Mouse (Mus musculus) lung, adult 18-20 months (tissue): Measurements from ENCODE around the gene Ncor2.

Source experiments
- DNase-seq, 2 experiments: peaks; one replicate each; pipeline ENCODE4 v3.0.0; 2022; ENCODE audit warnings: mixed read lengths in 2 of 2

Ncor2 gene

DNA sequence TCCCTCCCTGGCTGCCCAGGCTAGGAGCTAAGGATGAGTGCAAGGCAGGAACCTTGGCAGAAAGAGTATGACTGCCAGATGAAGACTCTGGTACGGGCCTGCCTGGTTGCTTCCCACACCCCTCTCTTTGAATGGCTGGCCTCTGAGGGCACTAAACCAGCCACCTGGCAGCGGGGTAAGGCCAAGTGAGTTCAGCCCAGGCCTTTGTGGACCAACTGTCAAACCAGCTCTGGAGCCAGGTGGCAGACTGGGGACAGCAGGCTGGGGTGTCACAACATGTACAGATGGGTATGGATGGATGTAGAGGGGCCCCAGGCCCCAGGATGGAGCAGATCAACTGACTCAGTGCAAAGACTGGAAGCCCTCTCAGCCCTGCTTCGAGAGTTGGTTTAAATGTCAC, 164.0 kb downstream of the Ncor2 start:
- no peak for DNase-seq

- peak; percentile 55 to 73 for DNase-seq
Measured at GRCm38 (mm10) chr5:125014497-125014896, 164.5 kb downstream of the Ncor2 start.

- DNase-seq, result no peak
Measured at GRCm38 (mm10) chr5:125011628-125012027, 167.4 kb downstream of the Ncor2 start.

DNA sequence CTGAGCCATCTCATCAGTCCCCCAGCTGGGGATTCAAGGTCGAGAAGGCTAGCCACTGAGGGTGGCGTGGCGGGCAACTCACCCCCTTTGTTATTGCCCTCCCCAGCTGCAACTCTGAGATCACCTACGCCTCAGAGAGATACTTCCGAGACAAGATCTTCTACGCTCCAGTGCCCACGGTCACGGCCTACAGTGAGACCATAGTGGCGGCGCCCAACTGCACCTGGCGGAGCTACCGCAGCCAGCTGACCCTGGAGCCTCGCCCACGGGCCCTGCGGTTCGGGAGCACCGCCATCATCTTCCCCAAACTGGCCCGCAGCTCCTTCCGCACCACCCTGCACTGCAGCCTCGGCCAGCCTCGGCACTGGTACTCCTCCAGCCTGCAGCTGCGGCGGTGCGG, 167.9 kb downstream of the Ncor2 start:
- no peak for DNase-seq

DNA sequence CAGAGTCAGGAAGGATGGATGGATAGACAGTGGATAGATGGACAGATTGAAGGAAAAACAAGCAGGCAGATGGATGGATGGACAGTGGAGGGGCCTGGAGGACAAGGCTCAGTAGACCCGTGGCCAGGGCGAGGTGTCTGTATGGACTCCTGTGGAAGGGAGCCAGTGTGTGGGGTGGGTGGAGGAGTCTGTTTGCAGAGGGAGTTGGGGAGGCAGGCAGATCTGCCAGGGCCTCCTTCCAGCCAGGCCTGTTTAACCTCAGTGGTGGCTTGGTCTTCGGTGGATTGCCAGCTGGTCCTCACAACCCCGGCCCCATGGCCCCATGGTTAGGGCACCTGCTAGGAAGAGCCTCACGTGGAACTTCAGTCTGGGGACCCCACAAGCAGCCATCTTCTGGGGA, 172.1 kb downstream of the Ncor2 start:
- DNase-seq, result no peak

GRCm38 (mm10) chr5:125005871-125006652, 173.0 kb downstream of the Ncor2 start:
- no peak for DNase-seq

GRCm38 (mm10) chr5:125003873-125004255, 175.2 kb downstream of the Ncor2 start:
- no peak for DNase-seq

GRCm38 (mm10) chr5:125002969-125003872, 175.8 kb downstream of the Ncor2 start, which contains the start of gene Rflna:
TSS of gene Rflna (plus strand) at chr5:125003221.
- DNase-seq, result peak in 1 of 2 experiments; percentile 28

- no peak for DNase-seq
Measured at GRCm38 (mm10) chr5:125000756-125001250, 178.2 kb downstream of the Ncor2 start.

- no peak for DNase-seq
Measured at GRCm38 (mm10) chr5:124997913-124998312, 181.1 kb downstream of the Ncor2 start.

GRCm38 (mm10) chr5:124996816-124997215, 182.2 kb downstream of the Ncor2 start:
- DNase-seq, result peak in 1 of 2 experiments; percentile 34

DNA sequence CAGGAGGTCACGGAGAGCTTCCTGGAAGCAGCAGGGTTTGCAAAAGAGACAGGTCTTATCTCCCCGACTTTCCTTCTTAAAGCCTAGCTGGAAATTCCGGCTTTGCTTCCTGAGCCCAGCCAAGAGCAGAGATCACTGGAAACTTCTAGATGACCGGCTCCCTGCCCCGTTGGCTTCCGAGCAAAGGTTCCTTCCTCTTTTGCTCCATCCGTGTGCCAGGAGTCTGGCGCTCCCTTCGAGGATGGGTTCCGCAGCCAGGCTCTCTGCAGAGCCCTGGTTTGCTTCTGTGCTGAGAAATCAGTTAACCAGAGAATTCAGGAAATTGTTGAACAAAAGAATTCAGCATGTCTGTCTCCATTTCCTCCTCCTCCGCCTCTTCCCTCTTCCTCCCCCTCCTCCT, 186.1 kb downstream of the Ncor2 start:
- no peak for DNase-seq

GRCm38 (mm10) chr5:124992323-124992722, 186.7 kb downstream of the Ncor2 start:
- no peak for DNase-seq

DNA sequence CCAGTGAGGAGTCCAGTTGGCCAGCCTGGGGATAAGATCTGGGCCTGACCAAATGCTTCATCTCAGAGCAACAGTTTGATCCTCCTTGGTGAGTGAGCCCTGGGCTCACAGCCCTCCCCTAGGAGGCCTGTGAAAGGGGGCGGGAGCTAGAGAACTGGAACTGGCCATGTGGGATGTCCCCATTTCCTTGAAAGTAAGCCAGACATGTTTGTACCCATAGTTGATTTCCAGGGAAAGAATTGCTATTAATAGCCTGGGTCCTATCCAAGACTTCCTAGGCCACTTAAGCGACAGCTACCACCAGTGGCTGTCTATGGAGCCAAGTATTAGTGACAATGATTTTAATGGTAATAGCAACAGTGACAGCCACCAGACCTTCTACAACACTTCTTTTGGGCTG, 189.3 kb downstream of the Ncor2 start:
- no peak for DNase-seq

- no peak for DNase-seq
Measured at GRCm38 (mm10) chr5:124986656-124987055, 192.4 kb downstream of the Ncor2 start.

GRCm38 (mm10) chr5:124986222-124986621, 192.8 kb downstream of the Ncor2 start:
- DNase-seq, result no peak

DNA sequence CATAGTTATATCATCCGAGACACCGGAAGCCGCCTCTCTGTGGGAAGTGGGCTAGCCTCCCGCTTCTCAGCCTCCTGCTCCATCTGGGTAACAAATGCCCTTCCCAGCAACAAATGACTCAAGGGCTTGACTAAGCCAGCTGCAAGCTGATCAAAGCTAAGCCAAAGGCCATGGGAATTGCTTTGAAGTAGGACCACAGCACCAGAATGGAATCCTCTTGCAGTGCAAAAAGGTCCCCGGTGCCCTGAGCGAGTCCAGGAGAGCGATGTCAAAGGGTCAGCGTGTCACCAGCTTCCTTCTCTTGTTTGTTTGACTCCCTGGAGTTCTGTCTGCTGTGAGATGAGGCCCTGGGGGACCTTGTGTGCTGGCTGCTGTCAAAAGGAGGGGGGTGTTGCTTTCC, 209.2 kb downstream of the Ncor2 start:
- peak in 1 of 2 experiments; percentile 21 for DNase-seq
